Mouse (Mus musculus): Measurements from ENCODE around the gene Vmn2r46. TPM values are rescaled to one million over a fixed set of nuclear protein-coding genes. Genes with fewer than 3 reads are reported as not detected.
"Not testable (repeated sequence)": the region's sequence is repeated elsewhere in the genome, so short reads cannot be mapped to it uniquely, and the experiment has no call there.

Gene Vmn2r46
- not detected for total RNA-seq (2021)
- long read RNA-seq, experiment 1 = 0 reads
- long read RNA-seq, experiment 2, partial matches to known transcripts = 0 of 1 reads
- long read RNA-seq, experiment 2, other reads (novel, unspliced or antisense) = 1 of 1 reads

- DNase-seq (ENCODE audit: low spot score in 2 of 2) = not testable (repeated sequence)
Measured at GRCm38 (mm10) chr7:9770471-9770870, at the start of gene Vmn2r46. Vmn2r46 (minus strand) TSS chr7:9770571.

Other genes with a start within 250 kb of the Vmn2r46 start
- not detected for gene Vmn2r47, start 70.8 kb upstream of the Vmn2r46 start, total RNA-seq (2021)
- not detected for gene Vmn2r48, start 183.0 kb upstream of the Vmn2r46 start, total RNA-seq (2021)
- not detected for gene Vmn2r49, start 221.7 kb upstream of the Vmn2r46 start, total RNA-seq (2021)